Mouse (Mus musculus): ENCODE measurements around the gene Abcc5.

GRCm38 (mm10) chr16:20475335-20475734 is 49.1 kb upstream of the Abcc5 start:
- TF ChIP-seq CTCF (conservative IDR thresholded peaks at IDR 0.05; ENCODE audit: insufficient read depth, insufficient read length, low read depth, low read length): no peak
- no peak for TF ChIP-seq POLR2A (IDR thresholded peaks at IDR 0.05; ENCODE audit: low read depth, low read length)
